Mouse (Mus musculus) thymus, adult 2 months (tissue): ENCODE measurements at regions not wholly inside any gene's neighbourhood (a gene's known extent, or its start where the extent isn't known, plus 50 kb on each side); places are given as distances from the start of the nearest gene placed in this dataset.

Experiments used
- CTCF ChIP-seq: fragments of 200-500 bp; IDR thresholded peaks from 2 replicates; pipeline ENCODE4 v1.5.1; 2012; ENCODE audit warnings: mild to moderate bottlenecking, control low read depth, low read length, moderate library complexity, borderline replicate concordance; ENCODE audit not compliant: control insufficient read depth, poor library complexity, insufficient read depth; ENCODE audit errors: extremely low read depth
- POLR2A ChIP-seq: fragments of 200-500 bp; IDR thresholded peaks from 2 replicates; pipeline ENCODE4 v1.6.1; 2012; ENCODE audit warnings: mild to moderate bottlenecking, low read length, control low read depth, moderate library complexity; ENCODE audit not compliant: control insufficient read depth, poor library complexity, insufficient read depth; ENCODE audit errors: extremely low read depth

DNA sequence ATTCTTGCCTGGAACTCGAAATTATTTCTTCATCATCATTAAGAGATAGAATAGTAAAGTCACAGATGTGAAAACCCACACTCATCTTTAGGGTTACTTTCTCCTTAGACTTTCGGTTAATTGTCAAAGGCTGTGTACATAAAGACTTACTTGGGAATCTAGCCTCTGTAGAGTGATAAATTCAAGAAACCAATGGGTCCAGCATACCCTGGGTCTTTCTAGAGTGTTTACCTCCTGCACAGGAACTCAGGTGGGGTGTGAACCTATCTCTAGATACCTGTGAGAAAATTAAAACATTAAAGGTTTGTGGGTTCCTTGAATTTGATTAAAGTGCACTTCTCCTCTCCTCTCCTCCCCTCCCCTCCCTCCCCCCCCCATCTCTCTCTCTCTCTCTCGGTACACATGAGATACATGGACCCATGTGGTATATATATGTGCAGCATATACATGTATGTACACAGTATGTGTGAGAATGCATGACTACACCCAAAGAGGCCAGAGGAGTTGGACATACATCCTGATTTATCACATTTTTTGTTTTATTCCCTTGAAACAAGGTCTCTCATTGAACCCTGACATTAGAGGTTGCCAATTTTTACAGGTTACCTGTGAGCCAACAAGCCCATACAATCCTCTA, 122.8 kb upstream of the Cypt12 start:
- TF ChIP-seq POLR2A (no peak), CTCF (no peak)
